Mouse (Mus musculus): ENCODE results near the gene Casc3. TPM values are rescaled to one million over a fixed set of nuclear protein-coding genes. Genes with fewer than 3 reads are reported as not detected.

Casc3 gene
- total and polyA plus RNA-seq, 3 experiments: 14.4 to 71.7 (median 16.7) TPM

DNA sequence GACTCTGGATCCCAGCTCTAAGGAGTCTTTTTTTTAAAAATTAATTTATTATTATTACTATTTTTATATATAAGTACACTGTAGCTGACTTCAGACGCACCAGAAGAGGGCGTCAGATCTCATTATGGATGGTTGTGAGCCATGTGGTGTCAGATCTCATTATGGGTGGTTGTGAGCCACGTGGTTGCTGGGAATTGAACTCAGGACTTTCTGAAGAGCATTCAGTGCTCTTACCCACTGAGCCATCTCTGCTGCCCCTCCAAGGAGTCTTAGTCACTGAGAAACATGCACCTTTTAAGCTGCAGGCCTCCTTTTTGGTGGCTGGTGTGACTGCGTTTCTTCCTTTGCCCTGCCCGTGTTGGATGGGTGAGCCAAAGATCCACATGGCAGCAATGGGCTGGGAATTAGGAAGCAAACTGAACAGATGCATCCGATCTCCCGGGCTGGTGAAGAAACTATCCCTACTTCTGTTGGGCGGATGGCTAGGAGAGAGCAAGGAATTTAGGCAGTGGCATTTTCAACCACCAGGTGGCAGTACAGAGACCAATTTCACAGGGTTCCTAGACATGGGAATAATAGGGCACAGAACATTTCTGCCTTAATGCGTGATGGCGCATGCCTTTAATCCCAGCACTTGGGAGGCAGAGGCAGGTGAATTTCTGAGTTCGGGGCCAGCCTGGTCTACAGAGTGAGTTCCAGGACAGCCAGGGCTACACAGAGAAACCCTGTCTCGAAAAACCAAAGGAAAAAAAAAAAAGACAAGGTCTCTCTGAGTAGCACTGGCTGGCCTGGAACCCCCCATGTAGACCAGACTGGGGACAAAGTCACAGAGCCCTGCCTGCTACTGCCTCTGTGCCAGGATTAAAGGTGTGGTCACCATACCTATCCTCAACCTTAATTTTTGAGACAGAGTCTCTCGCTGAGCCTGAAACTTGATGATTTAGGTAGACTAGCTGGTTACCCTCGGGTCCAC is 54.3 kb downstream of the Casc3 start (continued):
- no peak for TF ChIP-seq TBP (conservative IDR thresholded peaks at IDR 0.05; ENCODE audit: low read depth, low read length)
- no peak for TF ChIP-seq POLR2A (IDR thresholded peaks at IDR 0.05; ENCODE audit: low read depth, low read length)
- TF ChIP-seq NELFE (IDR thresholded peaks at IDR 0.05; ENCODE audit: low read depth, low read length): peak; percentile 59; the same call in 1 of the 2 replicates
- TF ChIP-seq MAFK (IDR thresholded peaks at IDR 0.05; ENCODE audit: insufficient replicate concordance, low read length): no peak
- peak; percentile 74 for TF ChIP-seq SMC3 (IDR thresholded peaks at IDR 0.05; ENCODE audit: low read depth, low read length)
- TF ChIP-seq HCFC1 (IDR thresholded peaks at IDR 0.05; ENCODE audit: low read depth, low read length): no peak
- peak; percentile 89 for TF ChIP-seq MAX (IDR thresholded peaks at IDR 0.05; ENCODE audit: low read length)
- no peak for TF ChIP-seq NRF1 (IDR thresholded peaks at IDR 0.05; ENCODE audit: low read depth, low read length)

DNA sequence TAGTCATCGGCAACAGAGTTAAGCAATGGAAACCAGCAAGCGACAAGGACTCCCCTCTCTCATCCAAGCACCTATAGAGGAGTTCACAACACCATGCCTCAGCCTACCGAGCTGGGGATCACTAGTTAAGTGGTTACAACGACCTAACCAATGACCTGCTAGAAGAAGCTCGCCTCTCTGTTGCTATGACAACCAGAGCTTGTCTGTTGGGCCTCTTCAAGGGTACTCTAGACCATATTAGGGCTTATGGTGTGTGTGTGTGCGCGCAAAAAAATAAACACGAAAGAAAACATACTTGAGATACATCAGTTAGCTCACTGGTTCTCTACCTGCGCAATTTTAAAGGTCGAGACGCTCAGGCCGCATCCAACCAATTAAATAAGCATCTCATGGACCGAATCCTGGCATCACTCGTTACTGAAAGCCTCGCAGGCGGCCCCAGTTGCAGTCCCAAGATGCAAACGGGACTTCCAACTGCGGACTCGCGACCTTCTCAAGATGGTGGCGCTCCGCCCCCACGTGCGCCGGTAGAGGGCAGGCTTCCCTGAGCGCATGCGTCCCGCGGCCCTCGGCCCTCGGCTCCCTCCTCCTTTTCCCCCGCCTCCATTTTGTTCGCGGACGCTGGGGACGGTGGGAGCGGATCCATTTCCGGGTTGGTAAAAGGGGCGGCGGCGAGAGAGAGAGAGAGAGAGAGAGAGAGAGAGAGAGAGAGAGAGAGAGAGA is 58.5 kb downstream of the Casc3 start, which contains the start of gene Wipf2:
TSS of gene Wipf2 (plus strand) at position 611 of the 723 bp plus-strand sequence.
- peak; percentile 99 for DNase-seq (ENCODE audit: extremely low read depth)
- H3K27me3 ChIP-seq (replicated peaks): no peaks in the 10 kb centered on the region
- H3K4me2 ChIP-seq (ENCODE audit: insufficient read depth, low read depth, poor library complexity, severe bottlenecking): peak within 1 kb of the TSS; percentile 41
- H3K27ac ChIP-seq (ENCODE audit: insufficient read depth, low read depth): peak within 1 kb of the TSS; percentile 54; the same call in 1 of the 2 replicates
- peaks cover 9 to 19% of the 10 kb centered on the region in 2 experiments for H3K4me1 ChIP-seq (ENCODE audit: control insufficient read depth in 1 of 2, insufficient read depth in 2 of 2)
- no peaks in the 10 kb centered on the region for H3K9me3 ChIP-seq (replicated peaks; ENCODE audit: low read length)
- dilution Hi-C loops (cut with MboI; ENCODE audit: extremely low pct_ligation_motif_present, extremely low pct_unique_long_range_greater_than_20kb, low sequenced_read_pairs): no loop called here
- H3K9ac ChIP-seq (ENCODE audit: insufficient read depth, low read depth): peak within 1 kb of the TSS; percentile 90
- H3K4me3 ChIP-seq (replicated peaks in 1 of 3; ENCODE audit: low read depth in 2 of 3, low read length in 2 of 3, poor library complexity in 1 of 3): peak within 1 kb of the TSS; percentile 73 to 90 (median 78)
- H3K36me3 ChIP-seq (replicated peaks in 1 of 2; ENCODE audit: control insufficient read depth in 1 of 2, insufficient read depth in 1 of 2, low read length in 1 of 2): peaks cover 18 to 24% of the 10 kb centered on the region in 2 experiments
- in situ Hi-C loops (cut with MboI; ENCODE audit: low pct_ligation_motif_present, low pct_unique_long_range_greater_than_20kb, low sequenced_read_pairs): loop anchor here (5.0 kb wide), 1 partner anchor 39 kb away; no protein-coding TSS in a partner anchor
- peaks cover 22% of the 10 kb centered on the region for H3K79me2 ChIP-seq (replicated peaks; ENCODE audit: control insufficient read depth, extremely low read depth, insufficient read depth, poor library complexity, severe bottlenecking)
- TF ChIP-seq ETS1 (conservative IDR thresholded peaks at IDR 0.05; ENCODE audit: low read depth, low read length): peak; percentile 33; the same call in 1 of the 2 replicates
- peak; percentile 99 for TF ChIP-seq ELF1 (IDR thresholded peaks at IDR 0.05; ENCODE audit: low read depth, low read length)
- TF ChIP-seq KAT2A (IDR thresholded peaks at IDR 0.05; ENCODE audit: insufficient replicate concordance, low read length): no peak; the same call in 1 of the 2 replicates
- TF ChIP-seq SMC3 (IDR thresholded peaks at IDR 0.05; ENCODE audit: low read depth, low read length): no peak
- no peak for TF ChIP-seq EP300 (IDR thresholded peaks at IDR 0.05; ENCODE audit: low read length)
- peak; percentile 98 for TF ChIP-seq MAX (IDR thresholded peaks at IDR 0.05; ENCODE audit: low read length)
- no peak for TF ChIP-seq USF2 (conservative IDR thresholded peaks at IDR 0.05; ENCODE audit: low read depth, low read length)
- TF ChIP-seq TBP (conservative IDR thresholded peaks at IDR 0.05; ENCODE audit: low read depth, low read length): 0 out of 2 replicates have a peak, but pooled peaks have one; percentile 40
- no peak for TF ChIP-seq POLR2AphosphoS2 (IDR thresholded peaks at IDR 0.05; ENCODE audit: low read depth, low read length)
- TF ChIP-seq MXI1 (IDR thresholded peaks at IDR 0.05; ENCODE audit: low read depth, low read length): peak; percentile 91
- TF ChIP-seq E2F4 (IDR thresholded peaks at IDR 0.05; ENCODE audit: insufficient replicate concordance, low read depth, low read length): no peak
- TF ChIP-seq RAD21 (IDR thresholded peaks at IDR 0.05; ENCODE audit: low read depth, low read length): no peak
- no peak for TF ChIP-seq JUN (IDR thresholded peaks at IDR 0.05; ENCODE audit: insufficient read depth, low read depth, low read length)
- TF ChIP-seq NRF1 (IDR thresholded peaks at IDR 0.05; ENCODE audit: low read depth, low read length): peak; percentile 93
- TF ChIP-seq RCOR1 (conservative IDR thresholded peaks at IDR 0.05; ENCODE audit: low read depth, low read length): no peak
- TF ChIP-seq CHD2 (IDR thresholded peaks at IDR 0.05; ENCODE audit: low read length): no peak
- TF ChIP-seq PAX5 (IDR thresholded peaks at IDR 0.05; ENCODE audit: low read length): no peak
- TF ChIP-seq POLR2A (IDR thresholded peaks at IDR 0.05; ENCODE audit: low read depth, low read length): peak; percentile 98
- no peak for TF ChIP-seq ZNF384 (IDR thresholded peaks at IDR 0.05; ENCODE audit: low read depth, low read length)
- no peak for TF ChIP-seq JUND (conservative IDR thresholded peaks at IDR 0.05; ENCODE audit: low read depth, low read length)
- TF ChIP-seq ZC3H11A (IDR thresholded peaks at IDR 0.05; ENCODE audit: low read depth, low read length): no peak
- TF ChIP-seq GABPA (IDR thresholded peaks at IDR 0.05; ENCODE audit: insufficient replicate concordance, low read depth, low read length): no peak
- peak; percentile 94; the same call in 1 of the 2 replicates for TF ChIP-seq MAZ (IDR thresholded peaks at IDR 0.05; ENCODE audit: low read depth, low read length)
- TF ChIP-seq MEF2A (IDR thresholded peaks at IDR 0.05; ENCODE audit: borderline replicate concordance, low read depth, low read length): peak; percentile 76
- peak; percentile 61 for TF ChIP-seq IRF4 (IDR thresholded peaks at IDR 0.05; ENCODE audit: low read depth, low read length)
- TF ChIP-seq NELFE (IDR thresholded peaks at IDR 0.05; ENCODE audit: low read depth, low read length): peak; percentile 94
- TF ChIP-seq SIN3A (IDR thresholded peaks at IDR 0.05; ENCODE audit: low read length): peak; percentile 80; the same call in 1 of the 2 replicates
- peak; percentile 65; the same call in 1 of the 2 replicates for TF ChIP-seq TCF12 (IDR thresholded peaks at IDR 0.05; ENCODE audit: low read depth, low read length)
- TF ChIP-seq HCFC1 (IDR thresholded peaks at IDR 0.05; ENCODE audit: low read depth, low read length): peak; percentile 87
- TF ChIP-seq ZKSCAN1 (IDR thresholded peaks at IDR 0.05; ENCODE audit: borderline replicate concordance, low read depth, low read length): no peak

Data from CH12.LX (cell line).